Mouse (Mus musculus) forebrain, embryonic 14.5 days (tissue): Measurements from ENCODE around the gene Olfr826. TPM values are rescaled to one million over a fixed set of nuclear protein-coding genes. Genes with fewer than 3 reads are reported as not detected.
"Not testable (repeated sequence)": the region's sequence is repeated elsewhere in the genome, so short reads cannot be mapped to it uniquely, and the experiment has no call there.

Source experiments
- ATAC-seq: fragments of 200-750 bp; cut with Nextera tagmentation; 2 replicates; pipeline ENCODE4 v1.8.0; 2017; ENCODE audit warnings: mild to moderate bottlenecking, moderate library complexity
- DNase-seq: peaks from one replicate; pipeline ENCODE4 v3.0.0-alpha.2; 2015; ENCODE audit warnings: low spot score
- H3K27ac ChIP-seq: fragments of 300-500 bp; sonication (generic); 2 replicates; pipeline ENCODE4 v1.5.1; 2014; ENCODE audit warnings: low read depth, mild to moderate bottlenecking, control low read depth, low read length, moderate library complexity
- H3K27me3 ChIP-seq: fragments of 300-500 bp; sonication (generic); replicated peaks from 2 replicates; pipeline ENCODE4 v1.6.1; 2014; ENCODE audit warnings: low read length, control low read depth, mixed read lengths; ENCODE audit not compliant: control insufficient read depth, insufficient read depth
- H3K36me3 ChIP-seq: fragments of 300-500 bp; sonication (generic); 2 replicates; pipeline ENCODE4 v1.6.1; 2014; ENCODE audit warnings: low read length, control low read depth; ENCODE audit not compliant: control insufficient read depth, insufficient read depth
- H3K4me1 ChIP-seq: fragments of 300-500 bp; sonication (generic); 2 replicates; pipeline ENCODE4 v1.6.1; 2014; ENCODE audit warnings: antibody characterized with exemption, low read length, control low read depth; ENCODE audit not compliant: control insufficient read depth, insufficient read depth
- H3K4me2 ChIP-seq: fragments of 300-500 bp; sonication (generic); 2 replicates; pipeline ENCODE4 v1.6.1; 2014; ENCODE audit warnings: mild to moderate bottlenecking, control low read depth, low read length
- H3K4me3 ChIP-seq: fragments of 300-500 bp; sonication (generic); 2 replicates; pipeline ENCODE4 v1.5.1; 2014; ENCODE audit warnings: low read depth, low read length, control low read depth
- H3K9ac ChIP-seq: fragments of 300-500 bp; sonication (generic); 2 replicates; pipeline ENCODE4 v1.6.1; 2014; ENCODE audit warnings: mild to moderate bottlenecking, low read length, control low read depth, moderate library complexity
- H3K9me3 ChIP-seq: fragments of 300-500 bp; sonication (generic); replicated peaks from 2 replicates; pipeline ENCODE4 v1.6.1; 2016; ENCODE audit warnings: low read length, control low read depth, mixed read lengths; ENCODE audit not compliant: control insufficient read depth
- WGBS: fragments of 180-500 bp; shearing (Covaris S2); extraction: QIAGEN DNeasy Blood & Tissue Kit; methylation state at CpG from one replicate; pipeline ENCODE4 v1.1.7; 2014; 5-methylcytosine and 5-hydroxymethylcytosine counted together
- polyA plus RNA-seq: library from polyadenylated mRNA; unstranded; fragments of >200 nt; fragmentation: Nextera tagmentation; extraction: Ambion mirVana; gene quantifications from 2 replicates; pipeline ENCODE4 v1.2.1, GENCODE M21; 2014

The Olfr826 gene
- polyA plus RNA-seq, 1 experiment from 2014 or later: not detected

- H3K27me3 ChIP-seq, ATAC-seq, H3K9ac ChIP-seq, H3K4me2 ChIP-seq, H3K27ac ChIP-seq, H3K4me3 ChIP-seq, H3K9me3 ChIP-seq, H3K4me1 ChIP-seq, DNase-seq, H3K36me3 ChIP-seq: not testable (repeated sequence)
- 90% methylated on average over 5 of the region's 5 CpGs for WGBS
These were observed 41.5 kb downstream of the Olfr826 start for GRCm38 (mm10) chr10:130142481-130142880.

DNA sequence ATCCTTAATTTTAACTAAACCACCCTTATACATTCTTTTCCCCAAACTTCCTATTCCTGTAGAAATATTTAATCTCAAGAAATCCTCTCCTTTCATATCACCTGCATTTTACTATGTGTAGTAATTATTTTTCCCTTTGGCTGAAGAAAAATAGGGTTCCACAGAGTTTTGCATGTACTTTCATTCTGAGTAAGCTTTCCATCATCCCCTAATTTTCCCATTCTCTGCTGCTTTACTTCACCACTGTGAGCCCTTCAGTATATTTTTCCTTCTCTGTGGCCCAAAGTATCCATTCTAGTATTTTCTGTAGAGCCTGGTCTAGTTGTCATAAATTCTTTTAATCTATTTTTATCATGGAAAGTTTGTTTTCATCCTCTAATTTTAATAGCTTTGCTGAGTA, 49.2 kb downstream of the Olfr826 start:
- DNase-seq (no peak), ATAC-seq (no peak)
- Histone ChIP-seq H3K36me3 (no peaks in the 10 kb centered on the region), H3K9ac (no peak overlapping the region), H3K27ac (no peak overlapping the region), H3K27me3 (no peaks in the 10 kb centered on the region), H3K4me1 (no peaks in the 10 kb centered on the region), H3K4me3 (no peak overlapping the region), H3K4me2 (no peak overlapping the region), H3K9me3 (no peaks in the 10 kb centered on the region)

DNA sequence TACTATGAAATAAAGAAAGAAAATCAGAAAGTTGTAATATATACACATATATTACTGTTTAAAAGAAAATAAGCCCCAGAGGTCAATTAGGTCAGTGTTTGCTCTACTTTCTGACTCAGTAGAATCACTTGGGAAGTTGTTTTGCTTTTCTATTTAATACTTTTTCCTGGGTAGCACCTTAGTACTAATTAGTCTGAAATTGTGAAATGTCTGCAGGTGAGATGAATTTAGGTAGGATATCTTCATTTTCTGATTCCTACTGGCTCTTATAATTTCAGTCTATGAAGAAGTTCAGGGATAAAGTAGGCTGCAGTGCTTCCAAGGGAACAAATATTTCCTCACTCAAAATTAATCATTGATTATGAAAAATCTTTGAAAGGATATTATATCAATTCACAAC, 54.1 kb downstream of the Olfr826 start, which contains the start of gene Olfr824:
Olfr824 (minus strand) TSS at position 101 of the 400 bp plus-strand sequence.
- not testable (repeated sequence) for H3K36me3 ChIP-seq, DNase-seq, ATAC-seq

More for the DNA sequence above, 54.1 kb downstream of the Olfr826 start, which contains the start of gene Olfr824:
- H3K27me3 ChIP-seq, H3K4me2 ChIP-seq, H3K27ac ChIP-seq, H3K9me3 ChIP-seq, H3K9ac ChIP-seq, H3K4me3 ChIP-seq, H3K4me1 ChIP-seq: not testable (repeated sequence)

Other genes starting within 250 kb of the Olfr826 start
- not detected in 2 replicates for gene Olfr818, start 235.1 kb downstream of the Olfr826 start, polyA plus RNA-seq
- not detected in 2 replicates for gene Olfr819, start 216.9 kb downstream of the Olfr826 start, polyA plus RNA-seq
- gene Olfr247, start 208.0 kb downstream of the Olfr826 start, polyA plus RNA-seq: not detected in 2 replicates
- gene Gm10310, start 199.1 kb downstream of the Olfr826 start, polyA plus RNA-seq: not detected in 2 replicates
- gene Olfr820, start 171.6 kb downstream of the Olfr826 start, polyA plus RNA-seq: not detected in 2 replicates
- not detected in 2 replicates for gene Olfr821, start 153.8 kb downstream of the Olfr826 start, polyA plus RNA-seq
- not detected in 2 replicates for gene Olfr822, start 113.0 kb downstream of the Olfr826 start, polyA plus RNA-seq
- not detected in 2 replicates for gene Olfr823, start 68.8 kb downstream of the Olfr826 start, polyA plus RNA-seq
- gene Olfr824, start 54.2 kb downstream of the Olfr826 start, polyA plus RNA-seq: not detected in 2 replicates
- gene Olfr825, start 17.4 kb downstream of the Olfr826 start, polyA plus RNA-seq: not detected in 2 replicates
- not detected in 2 replicates for gene Olfr827, start 30.2 kb upstream of the Olfr826 start, polyA plus RNA-seq
- 6.1 and 8.1 TPM in 2 replicates for gene Neurod4, start 96.1 kb upstream of the Olfr826 start, polyA plus RNA-seq
- not detected in 2 replicates for gene Tespa1, start 138.7 kb upstream of the Olfr826 start, polyA plus RNA-seq
- not detected in 2 replicates for gene Vmn2r84, start 210.1 kb upstream of the Olfr826 start, polyA plus RNA-seq
- gene Vmn2r85, start 245.5 kb upstream of the Olfr826 start, polyA plus RNA-seq: not detected in 2 replicates